Mouse (Mus musculus) lung, embryonic 15.5 days (tissue): ENCODE measurements around the gene Slc38a8. TPM values are rescaled to one million over a fixed set of nuclear protein-coding genes. Genes with fewer than 3 reads are reported as not detected.
A peak's percentile ranks its signal among the peaks of the same experiment; 100 is the strongest.

Experiments
- ATAC-seq: fragments of 200-750 bp; cut with Nextera tagmentation; 2 replicates; pipeline ENCODE4 v1.8.0; 2017; ENCODE audit warnings: moderate number of reproducible peaks, borderline replicate concordance; ENCODE audit not compliant: low FRiP score, low TSS enrichment; ENCODE audit errors: extremely low read depth
- H3K27ac ChIP-seq: fragments of 300-500 bp; sonication (generic); 2 replicates; pipeline ENCODE4 v1.5.1; 2015; ENCODE audit warnings: moderate library complexity, mild to moderate bottlenecking, inconsistent platforms
- H3K27me3 ChIP-seq: fragments of 300-500 bp; sonication (generic); 2 replicates; pipeline ENCODE4 v1.6.1; 2015; ENCODE audit warnings: inconsistent platforms
- H3K36me3 ChIP-seq: fragments of 300-500 bp; sonication (generic); 2 replicates; pipeline ENCODE4 v1.6.1; 2015; ENCODE audit warnings: inconsistent platforms
- H3K4me1 ChIP-seq: fragments of 300-500 bp; sonication (generic); 2 replicates; pipeline ENCODE4 v1.6.1; 2015; ENCODE audit warnings: inconsistent platforms
- H3K4me2 ChIP-seq: fragments of 300-500 bp; sonication (generic); 2 replicates; pipeline ENCODE4 v1.6.1; 2015; ENCODE audit warnings: inconsistent platforms, mild to moderate bottlenecking, moderate library complexity
- H3K4me3 ChIP-seq: fragments of 300-500 bp; sonication (generic); 2 replicates; pipeline ENCODE4 v1.5.1; 2015; ENCODE audit warnings: mild to moderate bottlenecking, inconsistent platforms
- H3K9ac ChIP-seq: fragments of 300-500 bp; sonication (generic); 2 replicates; pipeline ENCODE4 v1.6.1; 2015; ENCODE audit warnings: inconsistent platforms
- H3K9me3 ChIP-seq: fragments of 300-500 bp; sonication (generic); 2 replicates; pipeline ENCODE4 v1.6.1; 2016; ENCODE audit warnings: inconsistent platforms
- WGBS: fragments of 180-500 bp; shearing (Covaris S2); methylation state at CpG from one replicate; pipeline ENCODE4 v1.1.7; 2015; 5-methylcytosine and 5-hydroxymethylcytosine counted together
- polyA plus RNA-seq: library from polyadenylated mRNA; unstranded; fragments of >200 nt; fragmentation: Nextera tagmentation; extraction: Ambion mirVana; gene quantifications from 2 replicates; pipeline ENCODE4 v1.2.1, GENCODE M21; 2015

Gene Slc38a8
- polyA plus RNA-seq, 1 experiment from 2014 or later: not detected

DNA sequence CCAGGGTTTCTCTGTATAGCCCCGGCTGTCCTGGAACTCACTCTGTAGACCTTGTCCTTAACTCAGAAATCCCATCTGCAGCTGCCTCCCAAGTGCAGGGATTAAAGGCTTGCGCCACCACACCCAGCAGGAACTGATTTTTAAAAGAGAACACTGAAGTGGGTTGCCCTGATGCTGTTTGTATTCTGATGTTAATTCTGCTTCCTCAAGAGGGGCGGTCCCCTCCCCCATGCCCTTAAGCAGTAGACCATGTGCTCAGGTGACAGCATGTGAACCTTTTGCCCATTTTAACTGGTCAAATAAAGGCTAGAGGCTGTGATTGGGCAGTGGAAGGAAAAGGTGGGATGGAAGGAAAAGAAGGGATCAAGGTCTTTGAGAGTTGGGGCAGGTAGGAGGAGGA, 14.3 kb upstream of the Slc38a8 start:
- Histone ChIP-seq H3K4me2 (no peak overlapping the region), H3K9me3 (no peaks in the 10 kb centered on the region), H3K9ac (no peak overlapping the region), H3K36me3 (peaks cover 95% of the 10 kb centered on the region), H3K4me3 (no peak overlapping the region), H3K27ac (no peak overlapping the region), H3K4me1 (no peaks in the 10 kb centered on the region), H3K27me3 (no peaks in the 10 kb centered on the region)
- ATAC-seq: no peak
- WGBS: 80% methylated on average over 3 of the region's 3 CpGs

DNA sequence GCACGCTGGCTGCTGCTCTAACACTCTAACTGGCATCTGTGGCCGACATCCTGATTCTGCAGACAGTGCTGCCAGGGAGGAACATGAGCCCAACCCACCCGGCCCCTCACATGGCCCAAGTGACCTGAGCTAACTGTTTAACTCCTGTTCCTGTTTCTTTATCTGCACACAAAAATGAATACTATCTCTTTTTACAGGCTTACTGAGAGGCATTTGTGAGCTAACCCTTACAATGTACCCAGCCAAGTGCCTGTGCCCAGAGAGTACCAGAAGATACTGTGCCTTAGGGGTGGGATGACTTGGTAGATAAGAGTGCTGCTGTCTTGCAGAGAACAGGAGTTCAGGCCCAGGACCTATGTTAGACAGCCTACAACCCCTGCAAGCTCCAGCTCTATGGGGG, 13.4 kb upstream of the Slc38a8 start:
- Histone ChIP-seq H3K36me3 (peaks cover 96% of the 10 kb centered on the region), H3K9me3 (no peaks in the 10 kb centered on the region), H3K9ac (no peak overlapping the region), H3K4me3 (no peak overlapping the region), H3K4me2 (no peak overlapping the region), H3K27ac (no peak overlapping the region), H3K4me1 (no peaks in the 10 kb centered on the region), H3K27me3 (no peaks in the 10 kb centered on the region)
- ATAC-seq: no peak
- 90% methylated on average over 3 of the region's 3 CpGs for whole genome bisulfite sequencing

DNA sequence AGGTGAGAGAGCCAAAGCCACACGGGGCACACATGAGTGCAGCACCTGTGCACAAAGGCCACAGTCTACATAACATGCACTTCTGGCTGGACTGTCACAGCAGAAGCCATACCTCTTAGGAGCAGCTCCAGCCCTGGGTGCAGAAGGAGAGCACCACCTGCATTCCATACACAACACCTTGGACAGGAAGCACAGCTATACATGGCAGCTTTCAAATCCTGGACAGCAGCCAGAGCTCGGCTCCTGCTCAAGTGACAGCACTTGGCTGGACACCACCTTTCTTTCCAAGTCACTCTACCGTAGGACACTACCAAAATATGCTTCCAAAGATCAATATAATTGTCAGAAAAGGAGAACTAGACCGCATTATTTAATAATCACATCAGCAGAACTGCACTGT, 11.9 kb upstream of the Slc38a8 start:
- WGBS: 72% methylated on average over 4 of the region's 4 CpGs

DNA sequence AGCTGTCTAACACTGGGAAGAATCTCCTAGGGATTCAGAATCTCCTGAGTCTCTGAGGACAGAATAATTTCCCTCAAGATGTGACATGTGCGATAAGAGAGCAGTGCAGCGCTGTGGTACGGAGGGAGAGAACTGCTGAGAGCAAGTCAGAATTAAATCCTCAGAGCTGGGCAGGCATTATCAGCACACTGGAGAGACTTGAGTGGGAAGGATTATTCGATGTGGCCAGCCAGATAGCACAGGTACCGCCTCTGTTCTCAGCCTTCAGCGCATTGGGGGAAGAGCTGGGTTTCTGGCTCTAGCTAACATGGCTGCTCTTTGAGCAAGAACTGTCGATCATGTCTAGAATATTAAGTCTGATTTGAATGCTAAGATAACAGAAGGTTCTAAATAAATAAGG, 10.2 kb upstream of the Slc38a8 start:
- no peaks in the 10 kb centered on the region for H3K9me3 ChIP-seq
- H3K9ac ChIP-seq: no peak overlapping the region
- H3K27me3 ChIP-seq: no peaks in the 10 kb centered on the region
- ATAC-seq: no peak
- no peaks in the 10 kb centered on the region for H3K4me1 ChIP-seq
- H3K4me2 ChIP-seq: no peak overlapping the region
- no peak overlapping the region for H3K27ac ChIP-seq
- 89% methylated on average over 7 of the region's 7 CpGs for WGBS
- H3K4me3 ChIP-seq: no peak overlapping the region
- peaks cover 90% of the 10 kb centered on the region for H3K36me3 ChIP-seq

More for the DNA sequence above, 11.9 kb upstream of the Slc38a8 start:
- H3K9me3 ChIP-seq: no peaks in the 10 kb centered on the region
- no peak for ATAC-seq
- peaks cover 95% of the 10 kb centered on the region for H3K36me3 ChIP-seq
- H3K4me3 ChIP-seq: no peak overlapping the region
- no peaks in the 10 kb centered on the region for H3K4me1 ChIP-seq
- no peaks in the 10 kb centered on the region for H3K27me3 ChIP-seq
- H3K4me2 ChIP-seq: no peak overlapping the region
- H3K27ac ChIP-seq: no peak overlapping the region
- no peak overlapping the region for H3K9ac ChIP-seq

DNA sequence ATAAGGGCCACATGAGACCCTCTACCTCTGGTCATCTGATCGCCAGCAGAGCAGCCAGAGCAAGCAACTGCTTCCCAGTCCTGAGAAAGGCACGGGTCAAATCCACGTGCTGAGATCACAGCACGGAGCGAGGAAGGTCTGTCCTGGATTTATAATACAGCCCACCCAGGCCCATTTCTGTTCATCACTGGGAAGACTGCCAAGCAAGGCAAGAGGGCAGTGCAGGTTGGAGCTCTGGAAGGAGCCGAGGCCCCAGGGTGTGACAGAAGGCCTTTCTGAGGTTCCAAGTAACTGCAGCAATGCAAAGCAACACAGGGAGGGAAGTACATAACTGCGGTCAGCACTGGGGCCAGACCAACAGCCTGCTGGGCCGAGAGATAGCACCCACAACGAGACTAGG, 9.0 kb upstream of the Slc38a8 start:
- no peak for ATAC-seq
- 85% methylated on average over 9 of the region's 9 CpGs for WGBS

DNA sequence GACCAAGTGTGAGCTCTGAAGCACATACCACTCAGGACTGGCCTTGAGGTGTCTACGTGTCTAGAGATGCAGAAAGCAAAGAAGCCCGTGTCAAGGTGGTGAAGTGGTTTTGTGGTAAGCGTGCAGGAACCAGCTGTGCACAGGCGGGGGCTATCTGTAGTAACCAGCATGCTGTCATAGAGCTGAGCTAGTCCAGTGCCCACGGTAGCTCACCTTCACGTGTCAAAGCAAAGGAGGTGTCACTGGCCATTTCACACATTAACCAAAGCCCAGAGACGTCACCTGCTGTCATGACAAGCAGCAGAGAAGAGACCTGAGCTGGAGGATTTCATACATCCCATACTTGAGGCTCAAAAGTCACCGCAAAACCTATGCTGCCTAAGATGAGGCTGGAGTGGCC, 4.6 kb upstream of the Slc38a8 start:
- WGBS: 82% methylated on average over 8 of the region's 8 CpGs
- no peak overlapping the region for H3K27ac ChIP-seq
- no peak overlapping the region for H3K9ac ChIP-seq
- no peak for ATAC-seq
- H3K4me3 ChIP-seq: no peak overlapping the region
- no peak overlapping the region for H3K4me2 ChIP-seq
- H3K27me3 ChIP-seq: no peaks in the 10 kb centered on the region
- peaks cover 45% of the 10 kb centered on the region for H3K36me3 ChIP-seq
- H3K9me3 ChIP-seq: no peaks in the 10 kb centered on the region
- H3K4me1 ChIP-seq: no peaks in the 10 kb centered on the region

More for the DNA sequence above, 9.0 kb upstream of the Slc38a8 start:
- no peak overlapping the region for H3K4me3 ChIP-seq
- H3K36me3 ChIP-seq: peaks cover 86% of the 10 kb centered on the region
- no peak overlapping the region for H3K4me2 ChIP-seq
- no peak overlapping the region for H3K9ac ChIP-seq
- H3K9me3 ChIP-seq: no peaks in the 10 kb centered on the region
- H3K27ac ChIP-seq: no peak overlapping the region
- H3K4me1 ChIP-seq: no peaks in the 10 kb centered on the region
- no peaks in the 10 kb centered on the region for H3K27me3 ChIP-seq

DNA sequence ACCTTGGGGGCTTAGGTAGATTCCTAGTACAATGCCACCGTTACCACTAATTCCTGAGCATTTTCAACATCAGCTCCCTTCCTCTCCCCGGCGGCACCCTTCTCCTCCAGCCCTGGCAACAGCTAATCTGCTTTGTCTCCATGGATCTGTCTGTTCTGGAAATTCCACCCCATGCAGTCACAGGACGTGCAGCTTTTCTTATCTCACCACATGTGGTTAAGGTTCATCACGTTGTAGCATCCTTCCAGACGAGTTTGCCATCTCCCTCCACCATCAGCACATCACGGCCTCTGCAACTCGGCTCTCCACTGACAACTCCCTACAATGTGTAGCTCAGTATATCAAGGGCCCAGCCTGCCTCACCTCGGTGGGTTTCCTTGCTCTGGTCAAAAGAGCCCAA, 4.0 kb upstream of the Slc38a8 start:
- Histone ChIP-seq H3K9ac (no peak overlapping the region), H3K36me3 (peaks cover 40% of the 10 kb centered on the region), H3K27ac (no peak overlapping the region), H3K9me3 (no peaks in the 10 kb centered on the region), H3K4me1 (no peaks in the 10 kb centered on the region), H3K27me3 (no peaks in the 10 kb centered on the region), H3K4me2 (no peak overlapping the region), H3K4me3 (no peak overlapping the region)
- WGBS: 43% methylated on average over 9 of the region's 9 CpGs
- no peak for ATAC-seq

DNA sequence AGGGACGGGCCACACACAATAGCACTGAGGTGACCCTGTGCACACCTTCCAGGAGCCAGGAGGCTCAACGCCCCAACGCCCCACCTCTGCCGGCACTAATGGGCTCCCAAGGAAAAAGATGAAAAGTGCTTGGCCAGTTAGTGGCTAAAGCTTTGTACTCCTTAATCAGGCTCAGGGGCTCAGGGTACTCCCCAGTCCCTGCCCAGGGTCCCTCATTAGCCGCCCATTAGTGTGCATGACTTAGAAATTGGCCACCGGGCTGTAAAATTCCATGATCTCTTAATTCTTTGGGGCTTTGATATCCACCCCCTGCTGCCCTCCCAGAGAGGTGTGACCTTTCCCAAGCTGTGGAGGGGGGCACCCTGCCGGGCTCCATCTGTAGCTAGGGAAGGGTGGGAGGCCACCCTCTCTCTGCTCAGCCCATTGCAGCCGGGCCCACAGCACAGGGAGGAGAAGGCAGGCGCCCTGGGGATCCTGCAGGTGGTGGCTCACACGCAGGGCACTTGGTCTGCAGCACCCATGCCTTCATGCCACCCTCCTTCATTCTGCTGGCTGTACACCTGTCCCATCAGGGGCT, 1.8 kb upstream of the Slc38a8 start:
- Histone ChIP-seq H3K9ac (no peak overlapping the region), H3K27me3 (no peaks in the 10 kb centered on the region), H3K4me2 (no peak overlapping the region), H3K9me3 (no peaks in the 10 kb centered on the region), H3K27ac (no peak overlapping the region), H3K4me3 (no peak overlapping the region), H3K4me1 (no peaks in the 10 kb centered on the region), H3K36me3 (peaks cover 19% of the 10 kb centered on the region)
- 45% methylated on average over 10 of the region's 10 CpGs for WGBS
- peak; percentile 25; the same call in 1 of the 2 replicates for ATAC-seq

DNA sequence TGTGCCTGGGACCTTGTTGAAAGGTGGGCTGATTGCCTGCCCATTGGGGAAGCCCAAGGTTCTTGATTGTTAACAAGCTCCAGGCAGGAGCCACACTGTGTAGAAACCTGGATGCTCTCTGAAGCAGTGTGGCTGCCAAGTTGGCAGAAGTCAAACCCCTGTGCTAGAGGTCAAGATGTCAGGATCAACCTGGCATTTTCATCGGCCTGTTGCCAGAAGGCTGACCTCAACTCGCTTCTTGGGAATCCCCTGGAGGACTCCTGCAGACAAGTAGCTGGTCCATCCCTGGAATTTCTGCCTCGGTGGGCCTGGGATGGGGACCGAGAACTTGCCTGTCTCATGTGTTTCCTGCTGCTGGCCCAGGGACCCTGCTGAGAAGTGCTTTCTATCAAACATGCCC, 613 bp upstream of the Slc38a8 start:
- no peaks in the 10 kb centered on the region for H3K9me3 ChIP-seq
- no peak for ATAC-seq
- H3K9ac ChIP-seq: no peak overlapping the region
- no peaks in the 10 kb centered on the region for H3K27me3 ChIP-seq
- H3K36me3 ChIP-seq: peaks cover 9% of the 10 kb centered on the region
- H3K4me2 ChIP-seq: no peak overlapping the region
- 31% methylated on average over 4 of the region's 4 CpGs for WGBS
- no peak overlapping the region for H3K4me3 ChIP-seq
- H3K27ac ChIP-seq: no peak overlapping the region
- H3K4me1 ChIP-seq: no peaks in the 10 kb centered on the region

DNA sequence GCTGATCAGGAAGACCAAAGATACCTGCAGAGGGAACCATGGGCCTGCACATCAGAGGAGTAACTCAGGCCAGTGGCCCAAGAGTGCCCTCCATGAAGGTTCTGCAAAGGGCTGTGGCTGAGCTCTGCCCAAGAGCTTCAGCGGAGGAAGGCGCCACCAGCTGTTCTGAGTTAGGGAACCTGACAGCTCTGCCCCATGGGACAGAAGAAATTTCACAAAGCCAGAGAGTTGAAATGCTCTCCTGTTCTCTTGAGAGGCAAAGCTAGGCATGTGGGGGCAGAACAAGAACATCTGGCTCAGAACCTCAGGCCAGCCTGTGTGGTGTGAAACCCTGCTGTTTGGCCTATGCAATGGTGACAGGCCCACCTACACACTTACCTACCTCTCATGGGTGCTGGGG, 1.7 kb downstream of the Slc38a8 start:
- no peaks in the 10 kb centered on the region for H3K36me3 ChIP-seq
- no peaks in the 10 kb centered on the region for H3K4me1 ChIP-seq
- no peak for ATAC-seq
- no peak overlapping the region for H3K4me3 ChIP-seq
- no peak overlapping the region for H3K9ac ChIP-seq
- H3K4me2 ChIP-seq: no peak overlapping the region
- H3K9me3 ChIP-seq: no peaks in the 10 kb centered on the region
- H3K27ac ChIP-seq: no peak overlapping the region
- no peaks in the 10 kb centered on the region for H3K27me3 ChIP-seq
- WGBS: 84% methylated on average over 2 of the region's 2 CpGs

DNA sequence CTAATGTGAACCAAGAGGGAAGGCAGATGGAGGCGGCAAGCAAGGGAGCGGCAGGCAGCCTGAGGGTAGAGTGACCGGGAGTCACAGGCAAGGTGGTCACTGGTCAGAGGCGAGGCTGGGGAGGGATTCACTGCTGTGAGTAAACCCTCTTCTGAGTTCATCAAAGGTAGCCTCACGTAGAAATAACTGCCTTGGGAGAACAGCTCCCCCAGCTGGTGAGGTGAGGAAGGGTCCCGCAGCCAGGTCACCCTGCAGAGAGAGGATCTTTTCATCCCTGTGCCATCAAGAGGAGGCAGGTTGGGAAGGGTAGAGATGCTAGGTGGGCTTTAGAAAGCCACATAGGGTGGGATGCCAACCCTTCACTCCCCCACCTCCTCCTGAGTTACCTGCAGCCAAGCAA, 4.7 kb downstream of the Slc38a8 start:
- Histone ChIP-seq H3K4me1 (no peaks in the 10 kb centered on the region), H3K27me3 (no peaks in the 10 kb centered on the region), H3K9ac (no peak overlapping the region), H3K4me3 (no peak overlapping the region), H3K27ac (no peak overlapping the region), H3K4me2 (no peak overlapping the region), H3K36me3 (no peaks in the 10 kb centered on the region), H3K9me3 (no peaks in the 10 kb centered on the region)
- 22% methylated on average over 6 of the region's 6 CpGs for WGBS
- no peak for ATAC-seq

DNA sequence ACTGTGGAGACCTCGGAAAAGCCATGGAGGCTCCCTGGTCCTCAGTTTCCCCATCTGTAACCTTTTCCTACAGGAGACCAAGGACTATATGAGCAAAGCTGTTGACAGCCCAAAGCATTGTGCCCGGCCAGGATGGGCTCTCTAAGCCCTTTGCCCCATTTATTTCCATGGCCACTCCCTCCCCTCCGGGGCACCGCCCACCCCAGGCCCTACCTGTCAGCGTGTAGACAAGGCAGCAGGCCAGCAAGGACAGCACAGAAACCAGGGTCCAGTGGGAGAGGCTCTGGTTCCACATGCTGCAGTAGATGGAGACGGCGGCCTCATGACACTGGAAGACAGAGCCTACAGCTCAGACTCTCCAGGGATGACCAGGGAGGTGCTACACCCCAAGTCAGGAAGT, 14.4 kb downstream of the Slc38a8 start:
- no peaks in the 10 kb centered on the region for H3K9me3 ChIP-seq
- no peak for ATAC-seq
- no peak overlapping the region for H3K27ac ChIP-seq
- no peak overlapping the region for H3K4me2 ChIP-seq
- no peak overlapping the region for H3K9ac ChIP-seq
- H3K27me3 ChIP-seq: no peaks in the 10 kb centered on the region
- peaks cover 10% of the 10 kb centered on the region for H3K4me1 ChIP-seq
- no peak overlapping the region for H3K4me3 ChIP-seq
- no peaks in the 10 kb centered on the region for H3K36me3 ChIP-seq
- 72% methylated on average over 7 of the region's 7 CpGs for WGBS
